Mouse (Mus musculus) embryonic facial prominence, embryonic 11.5 days (tissue): ENCODE measurements around the gene Smim13. TPM values are rescaled to one million over a fixed set of nuclear protein-coding genes. Genes with fewer than 3 reads are reported as not detected.

ENCODE experiments used
- polyA plus RNA-seq: library from polyadenylated mRNA; unstranded; fragments of >200 nt; fragmentation: Nextera tagmentation; extraction: Ambion mirVana; gene quantifications from 2 replicates; pipeline ENCODE4 v1.2.1, GENCODE M21; 2014

The Smim13 gene
- polyA plus RNA-seq, 1 experiment from 2014 or later: 15.3 TPM

Other genes starting within 250 kb of the Smim13 start
- gene Pak1ip1, start 248.8 kb upstream of the Smim13 start, polyA plus RNA-seq: 78.2 and 79.1 TPM in 2 replicates
- gene Tmem14c, start 233.6 kb upstream of the Smim13 start, polyA plus RNA-seq: 218 and 225 TPM in 2 replicates
- gene Mak, start 170.1 kb upstream of the Smim13 start, polyA plus RNA-seq: 0.94 and 1.5 TPM in 2 replicates
- gene Gcm2, start 138.8 kb upstream of the Smim13 start, polyA plus RNA-seq: not detected in 2 replicates
- not detected in 2 replicates for gene Sycp2l, start 135.5 kb upstream of the Smim13 start, polyA plus RNA-seq
- gene Elovl2, start 29.4 kb upstream of the Smim13 start, polyA plus RNA-seq: 22.7 and 24.1 TPM in 2 replicates
- gene Gm17364, start 24.1 kb downstream of the Smim13 start, polyA plus RNA-seq: not detected in 2 replicates
- 19.9 and 20.1 TPM in 2 replicates for gene Nedd9, start 237.5 kb downstream of the Smim13 start, polyA plus RNA-seq